Mouse (Mus musculus): Measurements from ENCODE around the gene Pex7.

Gene Pex7

GRCm38 (mm10) chr10:19879161-19879560 lies 28.3 kb downstream of the Pex7 start:
- DNase-seq (ENCODE audit: low spot score in 2 of 2), result no peak

- no peak for DNase-seq (ENCODE audit: low spot score in 2 of 2)
Measured at GRCm38 (mm10) chr10:19877679-19878078, 29.8 kb downstream of the Pex7 start.

GRCm38 (mm10) chr10:19877257-19877656 lies 30.2 kb downstream of the Pex7 start:
- DNase-seq (ENCODE audit: low spot score in 2 of 2), result peak; percentile 5 to 15

- DNase-seq (ENCODE audit: low spot score in 2 of 2), result no peak
Measured at GRCm38 (mm10) chr10:19876669-19877068, 30.8 kb downstream of the Pex7 start.

GRCm38 (mm10) chr10:19875346-19875745 lies 32.1 kb downstream of the Pex7 start:
- no peak for DNase-seq (ENCODE audit: low spot score in 2 of 2)

- no peak for DNase-seq (ENCODE audit: low spot score in 2 of 2)
Measured at GRCm38 (mm10) chr10:19855597-19856306, 51.7 kb downstream of the Pex7 start.

- DNase-seq (ENCODE audit: low spot score in 2 of 2), result no peak
Measured at GRCm38 (mm10) chr10:19853609-19854008, 53.9 kb downstream of the Pex7 start.

- no peak for DNase-seq (ENCODE audit: low spot score in 2 of 2)
Measured at GRCm38 (mm10) chr10:19852776-19853175, 54.7 kb downstream of the Pex7 start.

GRCm38 (mm10) chr10:19850998-19851691 lies 56.3 kb downstream of the Pex7 start, which contains the start of gene Slc35d3:
Gene Slc35d3, minus strand, starts transcription at chr10:19851459.
- DNase-seq (ENCODE audit: low spot score in 2 of 2), result no peak

- no peak for DNase-seq (ENCODE audit: low spot score in 2 of 2)
Measured at GRCm38 (mm10) chr10:19850544-19850997, 56.9 kb downstream of the Pex7 start.

GRCm38 (mm10) chr10:19849771-19850365 lies 57.6 kb downstream of the Pex7 start:
- DNase-seq (ENCODE audit: low spot score in 2 of 2), result no peak

GRCm38 (mm10) chr10:19848928-19849770 lies 58.3 kb downstream of the Pex7 start:
- DNase-seq (ENCODE audit: low spot score in 2 of 2), result no peak

- DNase-seq (ENCODE audit: low spot score in 2 of 2), result no peak
Measured at GRCm38 (mm10) chr10:19839836-19840235, 67.7 kb downstream of the Pex7 start.

- no peak for DNase-seq (ENCODE audit: low spot score in 2 of 2)
Measured at GRCm38 (mm10) chr10:19835887-19836710, 71.4 kb downstream of the Pex7 start.

- DNase-seq (ENCODE audit: low spot score in 2 of 2), result no peak
Measured at GRCm38 (mm10) chr10:19834222-19834621, 73.3 kb downstream of the Pex7 start.

GRCm38 (mm10) chr10:19831072-19831849 lies 76.2 kb downstream of the Pex7 start:
- DNase-seq (ENCODE audit: low spot score in 2 of 2), result no peak

GRCm38 (mm10) chr10:19820986-19821385 lies 86.5 kb downstream of the Pex7 start:
- no peak for DNase-seq (ENCODE audit: low spot score in 2 of 2)

GRCm38 (mm10) chr10:19818723-19819355 lies 88.7 kb downstream of the Pex7 start:
- no peak for DNase-seq (ENCODE audit: low spot score in 2 of 2)

GRCm38 (mm10) chr10:19815371-19815770 lies 92.1 kb downstream of the Pex7 start:
- DNase-seq (ENCODE audit: low spot score in 2 of 2), result no peak
